Mouse (Mus musculus) thymus, postnatal 4 days (tissue): ENCODE measurements at regions not wholly inside any gene's neighbourhood (a gene's known extent, or its start where the extent isn't known, plus 50 kb on each side); places are given as distances from the start of the nearest gene placed in this dataset.

Experiments used
- DNase-seq: peaks from one replicate; pipeline ENCODE4 v3.0.0; 2021

DNA sequence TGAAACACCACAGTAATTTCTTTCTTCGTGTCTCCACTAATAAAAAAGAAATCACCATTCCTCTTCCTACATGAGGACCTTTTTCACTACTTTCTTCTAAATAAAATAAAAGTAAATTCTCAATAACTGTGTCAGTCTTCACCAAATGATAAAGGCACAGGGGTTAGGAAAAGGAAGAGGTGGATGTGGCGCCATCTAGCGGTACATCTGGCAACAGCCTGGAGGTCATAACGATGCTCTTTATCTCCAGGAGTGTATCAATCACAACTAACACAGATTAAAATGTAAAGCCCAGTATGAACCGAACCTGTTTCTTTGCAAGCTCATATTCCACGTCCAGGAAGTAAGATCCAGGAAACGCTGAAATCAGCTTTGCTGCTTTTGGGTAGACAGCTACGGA is 793.0 kb downstream of the Gm7489 start:
- DNase-seq: peak; percentile 9
